Mouse (Mus musculus) embryonic fibroblast, embryonic 13.5 days (primary cell): ENCODE data around the gene Il3. TPM values are rescaled to one million over a fixed set of nuclear protein-coding genes. Genes with fewer than 3 reads are reported as not detected.

ENCODE experiments used
- H3K27ac ChIP-seq: 2 replicates; pipeline ENCODE4 v1.5.1; 2012; ENCODE audit warnings: low read length, control low read depth, inconsistent platforms; ENCODE audit not compliant: insufficient read depth
- H3K4me1 ChIP-seq: 2 replicates; pipeline ENCODE4 v1.6.1; 2011; ENCODE audit warnings: low read length; ENCODE audit not compliant: control insufficient read depth, insufficient read depth
- H3K4me3 ChIP-seq: 2 replicates; pipeline ENCODE4 v1.5.1; 2011; ENCODE audit warnings: mild to moderate bottlenecking, control low read depth, low read length; ENCODE audit not compliant: insufficient read depth
- CTCF ChIP-seq: IDR thresholded peaks from 2 replicates; pipeline ENCODE4 v1.5.1; 2011; ENCODE audit warnings: mild to moderate bottlenecking, control low read depth, low read length, moderate library complexity, borderline replicate concordance; ENCODE audit not compliant: insufficient read depth
- POLR2A ChIP-seq: IDR thresholded peaks from 2 replicates; pipeline ENCODE4 v1.6.1; 2011; ENCODE audit warnings: low read depth, mild to moderate bottlenecking, control low read depth, low read length, moderate library complexity
- polyA plus RNA-seq: library from polyadenylated mRNA; stranded (reverse); fragments of >200 nt; gene quantifications from 2 replicates; pipeline ENCODE4 v1.2.4, GENCODE M21; 2011; ENCODE audit warnings: low read depth; ENCODE audit not compliant: missing spikeins, insufficient read length

Gene Il3
- polyA plus RNA-seq, 1 experiment = not detected

- H3K27ac ChIP-seq = no peak overlapping the region
- no peak overlapping the region for H3K4me3 ChIP-seq
- TF ChIP-seq POLR2A = no peak
- no peak for TF ChIP-seq CTCF
- peaks cover 26% of the 10 kb centered on the region for H3K4me1 ChIP-seq
These were observed 49.7 kb downstream of the Il3 start for GRCm38 (mm10) chr11:54217384-54217783.

- no peak overlapping the region for H3K27ac ChIP-seq
- no peak overlapping the region for H3K4me3 ChIP-seq
- TF ChIP-seq CTCF (no peak), POLR2A (no peak)
These were observed 51.0 kb downstream of the Il3 start for GRCm38 (mm10) chr11:54216091-54216490.

More at GRCm38 (mm10) chr11:54216091-54216490, 51.0 kb downstream of the Il3 start:
- peaks cover 26% of the 10 kb centered on the region for H3K4me1 ChIP-seq

Other genes with a start within 250 kb of the Il3 start
- 1.1 TPM in 1 of 2 replicates, not detected in the other for gene Slc22a4, start 239.2 kb downstream of the Il3 start, polyA plus RNA-seq
- 18.3 and 20.0 TPM in 2 replicates for gene Pdlim4, start 198.3 kb downstream of the Il3 start, polyA plus RNA-seq
- 76.7 and 86.7 TPM in 2 replicates for gene P4ha2, start 167.2 kb downstream of the Il3 start, polyA plus RNA-seq
- not detected in 2 replicates for gene Csf2, start 17.6 kb downstream of the Il3 start, polyA plus RNA-seq
- gene Acsl6, start 36.5 kb upstream of the Il3 start, polyA plus RNA-seq = 0.77 and 1.1 TPM in 2 replicates
- not detected in 2 replicates for gene Meikin, start 103.4 kb upstream of the Il3 start, polyA plus RNA-seq
- 30.0 and 38.5 TPM in 2 replicates for gene Fnip1, start 170.9 kb upstream of the Il3 start, polyA plus RNA-seq